Mouse (Mus musculus) embryo, embryonic 11.5 days (tissue): ENCODE results near the gene Ppt1.

ENCODE experiments used
- DNase-seq: peaks from one replicate; pipeline ENCODE4 v3.0.0-alpha.2; 2012; ENCODE audit warnings: low read depth, low spot score

Ppt1 gene

DNA sequence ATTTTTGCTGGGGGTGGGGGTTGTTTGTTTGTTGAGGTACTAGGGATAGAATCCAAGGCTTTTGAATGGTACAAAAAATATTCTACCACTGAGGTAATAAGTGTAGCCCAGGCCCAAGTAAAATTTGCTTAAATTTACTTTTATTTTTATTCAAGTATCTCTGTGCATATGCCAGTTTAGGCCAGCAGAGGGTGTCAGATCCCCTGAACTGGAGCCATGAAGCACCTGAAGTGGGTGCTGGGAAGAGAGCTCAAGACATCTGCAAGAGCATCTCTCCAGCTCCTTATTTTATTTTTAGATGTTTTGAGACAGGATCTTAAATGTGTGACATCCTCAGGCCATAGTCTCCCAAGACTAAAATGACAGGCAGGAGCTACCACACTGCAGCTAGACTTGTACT is 34.0 kb downstream of the Ppt1 start:
- no peak for DNase-seq

DNA sequence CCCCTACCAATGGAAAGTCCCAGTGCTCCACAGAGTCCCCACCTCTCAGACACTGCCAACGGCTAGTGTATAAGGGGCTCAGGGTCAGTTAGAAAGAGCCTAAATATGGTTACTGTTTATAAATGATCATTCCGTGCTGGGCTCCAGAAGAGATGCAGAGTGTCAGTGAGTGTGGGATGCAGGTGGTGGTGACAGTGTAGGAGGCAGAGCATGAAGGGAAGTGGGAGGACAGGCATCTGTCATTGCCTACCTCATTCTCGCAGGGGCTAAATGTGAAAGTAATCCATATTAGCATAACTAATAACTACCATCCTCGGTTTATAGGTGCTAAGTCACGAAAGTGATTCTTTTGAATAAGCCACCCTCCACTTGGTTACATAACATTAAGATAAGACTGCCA is 34.7 kb downstream of the Ppt1 start:
- no peak for DNase-seq

- no peak for DNase-seq
Measured at GRCm38 (mm10) chr4:122871269-122871668, 35.2 kb downstream of the Ppt1 start.

GRCm38 (mm10) chr4:122871989-122872388 is 35.9 kb downstream of the Ppt1 start:
- no peak for DNase-seq

- no peak for DNase-seq
Measured at GRCm38 (mm10) chr4:122873003-122873402, 37.0 kb downstream of the Ppt1 start.

GRCm38 (mm10) chr4:122873512-122873911 is 37.5 kb downstream of the Ppt1 start:
- DNase-seq, result no peak

DNA sequence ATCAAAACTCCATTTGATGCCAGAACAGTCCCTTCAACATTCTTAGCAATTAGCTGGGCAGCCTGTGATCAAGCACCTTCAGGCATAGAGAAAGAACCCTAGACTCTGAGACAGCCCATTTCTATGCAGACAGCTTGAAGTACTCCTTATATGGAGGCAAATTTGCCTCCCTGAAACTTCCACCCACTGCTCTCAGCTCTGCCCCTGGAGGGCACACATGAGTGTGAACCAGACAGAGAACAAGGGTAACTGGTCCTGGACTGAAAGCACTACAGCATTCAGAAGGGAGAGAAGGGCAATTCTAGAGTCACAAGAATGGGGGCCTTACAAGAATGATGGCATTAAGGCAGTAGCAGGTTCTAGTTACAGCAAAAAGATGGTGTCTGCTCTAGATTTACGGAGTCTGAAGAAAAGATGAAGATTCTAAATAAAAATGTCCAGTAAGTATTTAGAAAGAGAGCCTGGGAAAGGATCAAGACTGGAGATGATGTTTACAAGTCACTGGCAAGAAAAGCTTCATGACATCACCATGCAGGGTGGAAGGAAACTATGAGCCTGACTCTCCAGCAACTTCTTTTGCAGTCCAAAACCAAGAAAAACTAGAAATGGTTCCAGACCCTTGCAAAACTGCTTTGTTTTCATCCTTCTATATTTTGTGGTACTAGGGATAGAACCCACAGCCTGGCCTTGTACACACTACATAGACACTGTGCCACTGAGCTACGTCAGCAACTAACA is 42.5 kb downstream of the Ppt1 start:
- no peak for DNase-seq

GRCm38 (mm10) chr4:122882544-122882943 is 46.5 kb downstream of the Ppt1 start:
- no peak for DNase-seq

DNA sequence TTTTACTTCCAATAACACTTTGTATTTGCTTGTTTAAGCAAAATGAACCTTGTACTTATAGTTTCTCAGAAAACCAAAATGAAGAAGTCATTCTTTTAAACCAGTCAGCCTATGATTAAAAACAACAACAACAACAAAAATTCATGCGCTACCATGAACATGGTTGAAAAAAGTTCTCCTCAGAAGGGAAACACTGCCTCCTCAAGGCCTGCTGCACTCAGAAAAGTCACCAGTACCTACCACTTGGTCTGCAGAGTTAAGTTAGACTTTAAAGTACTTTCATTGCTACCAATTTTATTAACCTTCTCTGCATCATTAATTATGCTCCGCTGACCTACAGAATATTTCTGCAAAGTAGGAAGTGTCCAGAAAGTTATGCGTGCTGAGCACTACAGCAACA is 47.3 kb downstream of the Ppt1 start:
- no peak for DNase-seq

- no peak for DNase-seq
Measured at GRCm38 (mm10) chr4:122884051-122884450, 48.0 kb downstream of the Ppt1 start.

GRCm38 (mm10) chr4:122884481-122885340 is 48.7 kb downstream of the Ppt1 start:
- DNase-seq, result no peak

DNA sequence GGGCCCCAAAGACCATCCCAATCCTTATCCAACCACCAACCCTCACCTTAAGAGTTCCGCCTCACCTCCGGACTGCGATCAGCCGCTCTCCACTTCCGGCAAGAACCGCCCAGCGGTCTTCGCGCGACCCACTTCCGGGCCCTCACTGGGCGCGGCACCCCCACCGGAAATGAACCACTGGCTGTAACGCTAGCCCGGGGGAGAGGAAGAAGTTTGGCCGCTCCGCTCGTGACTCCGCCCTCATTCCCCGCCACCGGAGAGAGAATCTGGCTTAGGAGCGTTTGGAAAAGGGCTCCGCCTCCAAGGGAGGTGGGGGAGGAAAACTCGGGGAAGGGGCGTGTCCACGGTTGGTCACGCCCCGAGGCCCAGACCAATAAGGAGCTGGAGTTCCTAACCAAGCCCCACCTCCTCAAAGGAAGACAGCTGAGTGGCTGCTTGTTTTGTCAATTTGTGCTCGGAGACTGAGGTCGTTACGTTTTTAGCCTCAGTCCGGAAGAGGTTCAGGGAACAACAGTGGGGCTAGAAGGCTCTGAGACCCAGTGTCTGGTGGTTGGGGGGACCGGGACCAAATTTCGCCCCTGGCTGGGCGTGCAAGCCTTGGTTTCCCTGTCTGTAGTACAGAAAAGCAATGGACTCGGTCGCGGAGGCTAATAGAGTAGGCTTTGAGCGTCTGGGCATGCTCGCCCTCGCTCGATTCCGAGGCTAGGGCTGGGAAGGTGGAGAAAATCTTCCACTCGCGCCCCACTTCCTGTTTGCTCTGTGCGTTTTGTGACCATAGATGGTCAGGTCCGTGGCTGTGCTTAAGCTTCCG is 49.9 kb downstream of the Ppt1 start, which contains the start of gene Cap1:
Gene Cap1, minus strand, starts transcription at position 289 of the 811 bp plus-strand sequence.
- DNase-seq, result peak; percentile 99

GRCm38 (mm10) chr4:122886579-122887254 is 50.7 kb downstream of the Ppt1 start:
- DNase-seq, result no peak

DNA sequence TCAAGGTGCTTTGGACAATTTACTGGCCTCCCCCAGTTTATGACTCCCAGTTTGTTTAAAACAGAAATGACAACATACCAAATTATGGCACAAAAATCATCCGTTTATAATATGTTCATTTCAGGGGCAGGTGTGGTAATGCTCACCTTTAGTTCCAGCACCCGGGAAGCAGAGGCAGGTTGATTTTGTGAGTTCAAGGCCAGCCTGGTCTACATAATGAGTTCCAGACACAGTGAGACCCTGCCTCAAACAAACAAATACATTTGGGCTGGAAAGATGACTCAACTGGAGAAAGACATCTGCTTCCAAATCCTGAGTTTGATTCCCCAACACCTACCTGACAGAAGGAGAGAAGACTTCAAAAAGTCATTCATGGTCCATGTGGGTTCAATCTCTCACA is 51.3 kb downstream of the Ppt1 start:
- no peak for DNase-seq

GRCm38 (mm10) chr4:122890881-122891481 is 54.9 kb downstream of the Ppt1 start:
- no peak for DNase-seq

- no peak for DNase-seq
Measured at GRCm38 (mm10) chr4:122891597-122891996, 55.6 kb downstream of the Ppt1 start.

DNA sequence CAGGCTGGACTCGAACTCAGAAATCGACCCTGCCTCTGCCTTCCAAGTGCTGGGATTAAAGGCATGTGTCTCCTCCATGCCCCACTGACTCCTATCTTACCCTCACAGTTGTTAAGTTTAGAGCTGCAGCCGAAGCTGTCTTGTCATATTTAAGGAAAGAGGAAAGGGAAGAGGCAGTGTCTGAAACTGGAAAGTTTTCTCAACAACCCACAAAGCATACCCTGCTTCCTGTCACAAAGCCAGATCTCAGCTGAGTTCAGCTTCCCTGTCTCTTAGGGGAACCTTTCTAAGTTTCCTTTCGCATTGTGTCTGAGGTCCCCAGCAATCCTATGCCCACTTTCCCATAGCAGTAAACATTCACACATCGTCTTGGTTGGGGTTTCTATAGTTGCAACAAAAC is 56.1 kb downstream of the Ppt1 start:
- no peak for DNase-seq

GRCm38 (mm10) chr4:122897750-122898149 is 61.7 kb downstream of the Ppt1 start:
- DNase-seq, result no peak

DNA sequence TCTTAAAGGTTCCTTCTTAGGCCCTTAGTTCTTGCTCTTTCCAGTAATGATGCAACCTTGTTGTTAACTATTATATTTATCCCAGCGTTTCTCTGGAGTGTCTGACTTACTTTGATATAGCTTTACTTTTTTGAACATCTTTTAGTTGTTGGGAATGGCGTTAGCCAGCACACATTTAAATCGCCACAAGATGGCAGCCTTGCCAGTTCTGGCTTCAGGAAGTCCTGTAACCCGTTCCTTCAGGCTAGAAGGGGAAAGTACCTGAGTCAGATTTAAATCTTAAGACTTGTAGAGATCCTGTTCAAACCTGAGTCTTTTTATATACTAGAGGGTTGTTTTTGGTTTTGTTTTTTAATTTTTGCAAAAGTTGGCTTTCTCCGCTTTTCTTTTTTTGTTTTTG is 62.3 kb downstream of the Ppt1 start:
- DNase-seq, result peak; percentile 43

- no peak for DNase-seq
Measured at GRCm38 (mm10) chr4:122902156-122902555, 66.1 kb downstream of the Ppt1 start.

DNA sequence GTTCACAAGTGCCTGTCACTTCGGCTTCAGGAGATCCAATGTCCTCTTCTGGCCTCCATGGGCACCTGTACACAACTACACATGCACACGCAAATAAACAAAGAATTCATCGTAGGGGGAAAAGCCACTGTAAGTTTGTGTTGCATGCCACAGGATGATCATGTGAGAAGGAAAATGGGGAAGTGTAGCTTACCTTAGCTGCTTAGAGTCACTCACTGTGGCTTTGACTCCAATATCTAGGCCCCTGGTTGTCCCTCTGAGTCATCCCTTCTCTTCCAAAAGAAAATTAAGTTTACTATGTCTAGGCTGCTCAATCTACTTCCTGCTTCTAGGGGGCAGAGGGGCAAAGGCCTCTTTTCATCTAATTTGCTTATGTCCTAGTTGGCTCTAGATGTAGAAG is 67.7 kb downstream of the Ppt1 start:
- no peak for DNase-seq
